Mouse (Mus musculus): ENCODE measurements around the gene Abcg8.

DNA sequence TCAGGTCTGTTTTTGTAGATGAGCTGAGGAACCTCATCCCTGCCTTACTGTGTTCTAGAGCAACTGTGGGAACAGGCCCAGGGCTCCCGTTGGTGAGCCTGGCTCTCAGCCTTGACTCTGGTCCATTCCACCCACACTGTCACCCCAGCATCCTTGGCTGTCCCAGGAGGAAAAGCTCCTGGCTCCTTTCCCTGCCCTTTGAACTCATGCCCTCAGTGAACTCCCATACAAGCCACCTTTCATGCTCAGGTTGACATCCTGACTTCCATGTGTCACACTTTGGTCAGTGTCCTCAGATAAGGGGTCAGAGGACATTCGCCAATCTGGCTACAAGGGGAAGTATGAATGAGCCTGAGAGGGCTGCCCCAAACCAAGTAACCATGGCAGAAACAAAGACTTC lies 17.6 kb downstream of the Abcg8 start:
- TF ChIP-seq CTCF (IDR thresholded peaks at IDR 0.05; ENCODE audit: extremely low read depth, insufficient read depth, low read length) (no peak), POLR2A (IDR thresholded peaks at IDR 0.05; ENCODE audit: extremely low read depth, insufficient read depth, low read length) (no peak)
